Mouse (Mus musculus): Measurements from ENCODE around the gene Grb2. TPM values are rescaled to one million over a fixed set of nuclear protein-coding genes. Genes with fewer than 3 reads are reported as not detected.

Grb2 gene
- 122 TPM for polyA plus RNA-seq (2014; fragmentation: Illumina TruSeq; extraction: RNeasy Lipid Tissue Mini Kit (QIAGEN cat#74804); ENCODE audit: low read depth, low replicate concordance)

DNA sequence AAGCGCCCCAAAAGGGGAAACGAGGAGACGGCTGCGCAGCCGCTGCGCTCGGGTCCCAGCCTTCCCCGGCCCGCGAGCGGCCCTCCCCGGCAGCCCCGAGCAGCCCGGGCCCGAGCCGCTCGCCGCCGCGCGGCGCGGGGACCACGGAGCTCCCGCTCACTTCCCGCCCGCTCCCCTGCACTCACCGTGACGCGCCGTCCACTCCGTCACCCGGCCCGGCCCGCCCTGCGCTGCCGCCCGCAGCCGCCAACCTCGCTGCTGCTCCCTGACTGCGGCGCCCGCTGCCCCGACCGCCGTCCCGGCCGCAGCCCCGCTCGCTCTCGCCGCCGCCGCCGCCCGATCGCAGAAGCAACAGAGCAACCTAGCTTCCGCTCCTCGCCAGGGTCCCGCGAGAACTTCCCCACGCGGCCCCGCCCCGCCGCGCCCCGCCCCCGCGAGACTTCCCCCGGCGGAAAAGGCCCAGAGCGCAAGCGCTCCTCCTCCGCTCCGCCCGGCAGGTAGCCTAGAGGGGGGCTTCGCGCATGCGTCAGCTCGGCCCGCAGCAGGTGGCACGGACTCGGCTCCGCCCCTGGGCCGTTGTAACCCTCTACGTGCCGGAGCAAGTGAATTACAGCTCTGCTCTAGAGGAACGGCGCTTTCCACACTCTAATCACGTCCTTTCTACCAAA lies at the start of gene Grb2:
TSS of gene Grb2 (minus strand) at position 389 of the 668 bp plus-strand sequence.

DNA sequence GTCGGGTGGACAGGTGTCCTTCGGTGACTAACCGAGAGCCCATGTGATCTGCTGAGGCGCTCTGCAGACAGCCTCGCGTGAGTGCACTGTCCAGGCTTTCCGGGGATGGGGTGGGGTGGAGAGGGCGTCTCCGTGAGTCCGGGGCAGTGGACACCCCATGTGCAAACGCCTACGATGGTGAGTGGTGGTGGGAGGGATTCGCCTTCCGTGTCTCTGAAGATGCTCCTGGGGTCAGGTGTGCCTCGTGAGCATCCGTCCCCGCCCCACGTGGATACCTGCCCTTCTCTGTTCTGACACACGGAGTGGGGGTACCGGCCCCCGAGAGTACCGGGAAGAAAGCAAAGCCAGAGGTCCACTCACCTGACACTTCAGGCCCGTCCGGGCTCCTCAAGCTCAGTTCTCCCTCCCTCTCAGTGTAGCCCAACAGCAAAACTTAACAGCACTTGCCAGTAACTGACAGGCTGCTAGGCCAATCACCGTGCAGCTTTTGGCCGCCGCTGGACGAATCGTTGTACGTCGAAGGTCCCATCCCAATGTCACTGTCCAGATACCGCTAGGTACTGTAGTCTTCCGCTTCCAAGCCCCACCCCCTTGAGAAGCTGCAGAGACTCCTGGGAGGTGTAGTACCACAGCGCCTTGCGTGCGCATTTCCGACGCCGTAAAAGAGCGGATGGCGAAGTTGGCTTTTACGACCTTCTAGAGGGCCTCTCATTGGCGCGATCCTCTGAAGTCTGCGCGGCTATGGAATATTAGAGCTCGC lies 80.5 kb downstream of the Grb2 start, which contains the start of gene Slc25a19:
TSS of gene Slc25a19 (minus strand) at position 591 of the 760 bp plus-strand sequence.

DNA sequence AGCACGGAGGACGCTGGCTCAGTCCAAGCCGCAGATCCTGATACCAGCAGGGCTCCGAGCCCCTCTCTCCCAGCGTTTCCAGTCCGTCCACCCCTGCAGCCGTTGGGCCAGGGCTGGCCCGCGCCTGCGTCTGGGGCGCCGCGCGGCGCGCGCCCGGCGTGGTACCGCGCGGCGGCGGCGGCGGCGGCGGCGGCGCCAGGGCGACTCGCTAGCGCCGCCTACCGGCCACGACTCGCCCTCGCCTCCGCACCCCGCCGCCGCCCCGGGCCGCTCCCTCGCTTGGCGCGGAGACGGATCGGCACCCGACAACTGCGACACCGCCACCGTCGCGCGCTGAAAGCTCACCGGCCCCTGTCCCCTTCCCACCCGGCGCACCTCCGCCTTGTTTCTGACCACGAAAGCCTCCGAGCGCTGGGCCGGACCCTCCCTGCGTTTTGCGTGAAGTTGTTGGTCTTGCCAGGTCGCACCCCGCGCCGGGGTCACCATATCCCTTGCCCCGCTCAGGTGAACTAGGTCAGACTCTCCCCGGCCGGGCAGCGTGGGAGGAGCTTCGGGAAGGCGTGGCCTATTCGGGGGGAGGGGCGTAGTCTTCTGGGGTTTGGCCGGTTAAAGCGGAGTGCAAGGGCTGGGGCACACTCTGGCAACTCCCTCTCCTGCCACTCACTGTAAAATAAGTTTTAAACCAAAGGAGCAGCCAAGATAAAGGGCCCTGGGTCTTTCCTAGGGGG lies 95.8 kb downstream of the Grb2 start, which contains the start of gene Mif4gd:
TSS of gene Mif4gd (minus strand) at position 560 of the 728 bp plus-strand sequence.

DNA sequence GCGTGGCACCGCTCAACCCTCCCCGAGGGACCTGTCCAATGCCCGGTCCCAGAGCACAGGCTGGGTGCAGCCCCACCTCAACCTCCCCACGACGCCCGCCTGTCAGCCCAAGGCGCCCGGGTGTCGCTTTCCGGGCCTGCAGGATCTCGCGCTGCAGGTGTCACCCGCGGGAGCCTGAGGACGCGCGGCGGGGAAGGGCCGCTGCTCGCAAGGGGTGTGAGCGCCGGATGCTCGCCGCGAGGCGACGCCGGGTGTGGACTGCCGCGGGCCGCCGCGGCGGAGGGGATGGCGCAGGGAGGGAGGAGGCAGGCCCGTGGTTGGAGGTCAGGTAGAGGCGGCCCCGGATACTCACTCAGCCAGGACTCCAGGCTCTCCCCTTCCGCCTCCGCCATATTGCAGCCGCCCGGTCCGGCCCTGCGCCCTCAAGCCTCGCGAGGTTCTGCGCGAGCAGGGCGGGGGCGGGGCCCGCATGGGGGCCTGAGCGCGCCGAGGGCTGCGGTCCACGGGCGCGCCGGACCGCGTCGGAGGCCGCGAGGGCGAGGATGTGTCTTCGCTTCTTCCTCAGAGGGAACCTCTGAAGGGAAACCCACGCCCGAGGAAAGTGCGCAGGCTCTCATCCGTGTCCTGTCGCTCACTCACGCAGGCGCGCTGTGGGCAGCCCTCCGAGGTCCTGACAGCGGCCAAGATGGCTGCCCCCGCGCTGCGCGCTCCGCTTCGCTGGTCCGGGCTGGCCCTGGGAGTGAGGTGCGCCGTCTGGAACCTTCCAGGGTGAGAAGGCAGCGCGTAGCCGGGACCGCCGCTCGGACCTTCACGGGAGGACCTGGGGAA lies 104.7 kb downstream of the Grb2 start, which contains the start of the genes Mrps7 and Gga3:
TSS of gene Mrps7 (plus strand) at position 450 of the 828 bp plus-strand sequence.
TSS of gene Gga3 (minus strand) at position 576 of the 828 bp plus-strand sequence.

Other genes starting within 250 kb of the Grb2 start
- gene Slc16a5, start 246.1 kb downstream of the Grb2 start, polyA plus RNA-seq (2014; fragmentation: Illumina TruSeq; extraction: RNeasy Lipid Tissue Mini Kit (QIAGEN cat#74804); ENCODE audit: low read depth, low replicate concordance): 20.9 TPM
- 1.3 TPM for gene Armc7, start 232.9 kb downstream of the Grb2 start, polyA plus RNA-seq (2014; fragmentation: Illumina TruSeq; extraction: RNeasy Lipid Tissue Mini Kit (QIAGEN cat#74804); ENCODE audit: low read depth, low replicate concordance)
- 6.7 TPM for gene Nt5c, start 216.7 kb downstream of the Grb2 start, polyA plus RNA-seq (2014; fragmentation: Illumina TruSeq; extraction: RNeasy Lipid Tissue Mini Kit (QIAGEN cat#74804); ENCODE audit: low read depth, low replicate concordance)
- gene Jpt1, start 194.2 kb downstream of the Grb2 start, polyA plus RNA-seq (2014; fragmentation: Illumina TruSeq; extraction: RNeasy Lipid Tissue Mini Kit (QIAGEN cat#74804); ENCODE audit: low read depth, low replicate concordance): 69.5 TPM
- gene Sumo2, start 172.3 kb downstream of the Grb2 start, polyA plus RNA-seq (2014; fragmentation: Illumina TruSeq; extraction: RNeasy Lipid Tissue Mini Kit (QIAGEN cat#74804); ENCODE audit: low read depth, low replicate concordance): 1,343 TPM
- 33.1 TPM for gene Nup85, start 144.2 kb downstream of the Grb2 start, polyA plus RNA-seq (2014; fragmentation: Illumina TruSeq; extraction: RNeasy Lipid Tissue Mini Kit (QIAGEN cat#74804); ENCODE audit: low read depth, low replicate concordance)
- gene Mrps7, start 104.7 kb downstream of the Grb2 start, polyA plus RNA-seq (2014; fragmentation: Illumina TruSeq; extraction: RNeasy Lipid Tissue Mini Kit (QIAGEN cat#74804); ENCODE audit: low read depth, low replicate concordance): 3.6 TPM
- gene Gga3, start 104.5 kb downstream of the Grb2 start, polyA plus RNA-seq (2014; fragmentation: Illumina TruSeq; extraction: RNeasy Lipid Tissue Mini Kit (QIAGEN cat#74804); ENCODE audit: low read depth, low replicate concordance): 6.1 TPM
- 24.5 TPM for gene Mif4gd, start 95.6 kb downstream of the Grb2 start, polyA plus RNA-seq (2014; fragmentation: Illumina TruSeq; extraction: RNeasy Lipid Tissue Mini Kit (QIAGEN cat#74804); ENCODE audit: low read depth, low replicate concordance)
- 3.4 TPM for gene Slc25a19, start 80.3 kb downstream of the Grb2 start, polyA plus RNA-seq (2014; fragmentation: Illumina TruSeq; extraction: RNeasy Lipid Tissue Mini Kit (QIAGEN cat#74804); ENCODE audit: low read depth, low replicate concordance)
- gene Tmem94, start 56.8 kb upstream of the Grb2 start, polyA plus RNA-seq (2014; fragmentation: Illumina TruSeq; extraction: RNeasy Lipid Tissue Mini Kit (QIAGEN cat#74804); ENCODE audit: low read depth, low replicate concordance): 1.4 TPM
- gene Caskin2, start 105.0 kb upstream of the Grb2 start, polyA plus RNA-seq (2014; fragmentation: Illumina TruSeq; extraction: RNeasy Lipid Tissue Mini Kit (QIAGEN cat#74804); ENCODE audit: low read depth, low replicate concordance): 1.3 TPM
- gene Tsen54, start 106.1 kb upstream of the Grb2 start, polyA plus RNA-seq (2014; fragmentation: Illumina TruSeq; extraction: RNeasy Lipid Tissue Mini Kit (QIAGEN cat#74804); ENCODE audit: low read depth, low replicate concordance): not detected
- 8.3 TPM for gene Llgl2, start 115.5 kb upstream of the Grb2 start, polyA plus RNA-seq (2014; fragmentation: Illumina TruSeq; extraction: RNeasy Lipid Tissue Mini Kit (QIAGEN cat#74804); ENCODE audit: low read depth, low replicate concordance)
- gene Myo15b, start 149.8 kb upstream of the Grb2 start, polyA plus RNA-seq (2014; fragmentation: Illumina TruSeq; extraction: RNeasy Lipid Tissue Mini Kit (QIAGEN cat#74804); ENCODE audit: low read depth, low replicate concordance): 34.7 TPM
- gene Smim5, start 191.4 kb upstream of the Grb2 start, polyA plus RNA-seq (2014; fragmentation: Illumina TruSeq; extraction: RNeasy Lipid Tissue Mini Kit (QIAGEN cat#74804); ENCODE audit: low read depth, low replicate concordance): not detected
- 23.0 TPM for gene Smim6, start 203.4 kb upstream of the Grb2 start, polyA plus RNA-seq (2014; fragmentation: Illumina TruSeq; extraction: RNeasy Lipid Tissue Mini Kit (QIAGEN cat#74804); ENCODE audit: low read depth, low replicate concordance)
- 6.4 TPM for gene Sap30bp, start 224.7 kb upstream of the Grb2 start, polyA plus RNA-seq (2014; fragmentation: Illumina TruSeq; extraction: RNeasy Lipid Tissue Mini Kit (QIAGEN cat#74804); ENCODE audit: low read depth, low replicate concordance)
- 2.3 TPM for gene Recql5, start 224.9 kb upstream of the Grb2 start, polyA plus RNA-seq (2014; fragmentation: Illumina TruSeq; extraction: RNeasy Lipid Tissue Mini Kit (QIAGEN cat#74804); ENCODE audit: low read depth, low replicate concordance)

Data from sigmoid colon, adult 10 weeks (tissue).